Mouse (Mus musculus) lung, postnatal 25 days (tissue): ENCODE results near the gene Itga5.

Source experiments
- DNase-seq: peaks from one replicate; pipeline ENCODE4 v3.0.0; 2022; ENCODE audit warnings: low spot score

Itga5 gene

DNA sequence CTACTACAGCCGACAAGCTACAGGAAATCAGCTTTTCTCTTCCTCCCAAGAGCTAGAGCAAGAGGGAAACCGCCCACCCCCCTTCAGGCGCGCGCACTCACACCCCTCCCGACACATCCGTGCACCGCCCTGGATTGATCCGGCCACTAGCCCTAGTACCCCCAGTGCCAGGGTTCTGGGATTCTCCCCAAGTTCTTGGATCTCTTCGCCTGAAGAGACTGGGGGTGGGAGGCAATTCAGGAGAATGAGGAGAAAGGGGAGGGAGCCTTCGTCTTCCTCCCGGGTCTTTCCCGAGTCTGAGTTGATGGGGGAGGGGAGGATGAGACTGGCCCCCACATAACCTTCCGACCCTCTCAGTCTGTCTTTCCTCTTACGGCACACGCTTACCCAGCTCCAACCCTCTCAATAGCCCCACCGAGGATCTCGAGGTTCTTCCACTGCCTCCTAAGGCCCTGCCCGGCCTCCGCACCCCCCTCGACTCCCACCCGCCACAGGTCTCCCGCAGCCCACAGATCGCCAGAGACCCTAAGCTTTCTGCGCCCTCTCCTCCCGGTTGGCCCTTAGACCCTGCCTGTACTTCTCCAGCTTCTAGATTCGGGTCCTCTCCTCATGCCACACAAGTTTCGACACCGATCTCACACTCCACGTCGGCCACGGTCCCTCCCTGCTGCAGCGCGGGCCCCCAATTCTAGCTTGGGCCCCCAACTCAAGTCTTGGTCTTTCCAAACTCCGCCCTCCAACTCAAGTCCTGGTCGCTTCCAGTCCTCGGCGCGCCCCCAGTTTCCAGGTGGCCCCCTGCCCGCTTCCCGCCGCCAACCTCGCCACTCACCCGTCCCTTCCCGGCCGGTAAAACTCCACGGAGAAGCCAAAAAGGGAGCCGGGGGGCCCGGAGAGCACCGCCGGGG lies 840 bp downstream of the Itga5 start:
- DNase-seq = no peak

DNA sequence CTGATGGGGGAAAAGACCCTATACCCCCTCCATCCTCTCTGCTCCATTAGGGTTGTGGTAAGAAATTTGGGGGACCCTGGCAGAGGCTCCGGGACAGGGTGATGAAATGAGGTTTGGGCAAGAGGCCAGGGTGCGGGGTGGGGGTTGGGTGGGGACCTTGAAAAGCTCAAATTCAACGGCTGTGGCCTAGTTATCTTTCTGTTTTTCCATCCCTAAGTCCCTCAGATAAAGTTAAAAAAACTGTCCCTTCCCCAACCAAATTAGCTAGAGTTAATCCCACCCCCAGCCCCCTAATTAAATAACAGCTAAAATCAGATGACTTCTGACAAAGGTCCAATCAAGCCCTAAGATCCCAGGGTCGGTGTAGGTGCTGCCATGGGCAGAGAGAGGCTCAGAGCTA lies 1.8 kb downstream of the Itga5 start:
- DNase-seq = no peak

DNA sequence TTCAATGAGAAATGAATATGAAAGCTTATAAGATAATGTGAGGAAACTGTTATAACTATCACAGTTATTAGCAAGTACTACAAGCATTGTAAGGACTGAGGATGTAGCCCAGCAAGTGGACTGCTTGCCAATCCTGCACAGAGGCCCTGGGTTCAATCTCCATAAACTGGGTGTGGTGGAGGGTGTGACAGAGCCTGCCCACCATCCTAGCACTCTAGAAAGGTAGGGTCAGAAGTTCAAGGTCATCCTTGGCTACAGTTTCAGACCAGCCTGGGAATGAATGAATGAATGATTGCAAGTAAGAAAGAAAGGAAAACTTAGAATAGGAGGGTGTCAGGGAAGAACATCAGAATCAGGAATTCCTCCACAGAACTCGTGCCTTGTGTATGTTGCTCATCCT lies 2.8 kb downstream of the Itga5 start:
- DNase-seq = no peak

DNA sequence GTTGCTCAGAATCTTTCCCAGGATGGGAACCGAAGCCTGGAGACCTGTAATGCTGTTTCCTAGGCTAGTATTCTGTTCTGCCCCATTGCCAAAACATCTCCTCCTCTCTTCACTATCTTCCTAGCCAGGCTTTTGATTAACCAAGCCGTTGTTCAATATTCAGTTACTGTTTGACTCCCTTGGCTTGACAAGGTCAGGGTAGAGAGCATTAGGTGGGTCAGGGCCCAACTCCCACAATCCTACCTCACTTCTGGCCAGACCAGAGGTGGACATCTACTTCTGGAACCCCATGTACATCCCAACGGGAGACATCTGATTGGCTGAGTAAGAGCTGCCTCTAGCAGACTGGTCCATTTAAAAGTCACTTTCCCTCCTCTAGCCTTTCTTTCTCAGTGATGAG lies 3.6 kb downstream of the Itga5 start:
- no peak for DNase-seq

DNA sequence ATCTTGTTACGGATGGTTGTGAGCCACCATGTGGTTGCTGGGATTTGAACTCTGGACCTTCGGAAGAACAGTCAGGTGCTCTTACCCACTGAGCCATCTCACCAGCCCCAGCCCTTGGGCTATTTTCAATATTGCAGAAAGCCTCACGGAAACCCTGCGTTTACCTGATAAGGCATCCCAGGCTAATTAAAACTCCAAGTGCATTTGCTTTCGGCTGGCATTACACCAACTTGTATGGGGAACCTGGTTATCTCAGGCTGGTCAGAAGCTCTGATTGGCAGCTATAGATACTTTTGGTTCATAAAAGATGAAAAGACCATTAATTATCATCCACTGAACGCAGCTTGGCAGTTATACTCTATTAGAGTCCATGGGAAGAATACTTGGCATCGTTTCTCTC lies 4.2 kb downstream of the Itga5 start:
- no peak for DNase-seq

DNA sequence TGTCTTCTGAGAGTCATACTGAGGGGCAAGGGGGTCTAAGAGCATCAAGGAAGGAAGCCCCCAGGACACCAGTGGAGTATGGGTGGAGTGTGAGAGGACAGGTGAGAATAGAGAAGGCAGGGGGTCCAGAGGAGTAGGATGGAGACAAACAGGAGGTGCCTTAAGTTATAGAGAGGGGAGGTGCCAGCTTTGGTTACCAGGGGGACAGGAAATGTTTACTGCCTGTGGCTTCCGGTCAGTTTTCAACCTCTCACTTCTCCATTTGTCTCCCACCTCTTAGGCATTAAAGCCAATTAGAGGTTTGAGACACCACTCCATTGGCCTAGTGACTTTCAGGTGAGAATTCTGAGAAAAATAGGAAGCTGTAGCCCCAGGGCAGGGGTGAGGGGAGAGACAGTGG lies 5.3 kb downstream of the Itga5 start:
- no peak for DNase-seq

DNA sequence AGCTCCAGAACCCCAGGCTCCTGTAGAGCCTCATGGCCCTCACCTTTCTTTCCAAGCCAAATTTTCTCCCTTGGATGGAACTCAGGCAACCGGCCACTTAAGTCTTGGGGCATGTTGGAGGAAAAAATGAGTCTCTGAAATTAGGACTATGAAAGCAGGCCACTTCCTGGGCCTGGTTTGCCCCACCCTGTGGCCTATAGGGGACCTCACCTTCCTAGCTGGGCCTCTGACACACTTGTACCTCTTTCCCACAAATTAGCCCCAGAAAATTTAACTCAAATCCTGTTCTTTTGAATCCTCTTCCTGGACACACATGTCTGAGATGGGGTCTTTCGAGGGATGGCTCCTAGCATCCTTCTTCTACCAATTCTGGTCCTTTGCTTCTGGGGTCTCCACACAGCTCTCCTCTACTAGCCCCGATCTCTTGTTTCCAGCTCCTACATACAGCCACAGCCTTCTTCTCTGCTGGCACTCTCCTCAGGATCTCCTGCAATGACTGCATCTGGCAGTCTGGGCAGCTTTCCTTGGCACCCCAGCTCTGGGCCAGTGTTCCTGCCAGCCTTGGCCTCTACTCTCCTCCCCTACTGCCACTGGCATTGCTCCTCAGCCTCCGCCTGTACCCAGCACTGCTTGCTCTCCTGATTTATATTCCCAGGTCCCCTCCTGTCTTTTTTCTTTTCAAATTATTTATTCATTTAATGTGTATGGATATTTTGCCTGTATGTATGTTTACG lies 6.5 kb downstream of the Itga5 start:
- DNase-seq = no peak

DNA sequence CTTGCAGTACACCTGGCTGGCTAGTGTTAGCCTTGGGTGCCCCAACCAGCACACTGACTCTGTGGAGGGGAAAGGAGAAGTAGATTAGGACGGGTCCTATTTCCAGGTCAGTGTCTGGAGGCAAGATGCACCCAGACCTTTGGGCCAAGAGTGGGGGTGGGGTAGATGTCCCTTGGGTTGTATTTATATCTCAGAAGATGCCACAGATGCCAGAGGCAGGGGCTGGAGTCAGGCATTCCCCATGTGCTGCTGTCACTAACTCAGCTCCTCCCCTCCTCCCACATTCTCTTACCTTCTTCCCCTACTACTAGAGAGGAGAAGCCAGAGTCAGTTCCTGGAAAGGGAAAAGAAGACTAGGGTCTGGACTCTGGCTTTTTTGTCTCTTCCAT lies 7.4 kb downstream of the Itga5 start:
- DNase-seq = no peak

DNA sequence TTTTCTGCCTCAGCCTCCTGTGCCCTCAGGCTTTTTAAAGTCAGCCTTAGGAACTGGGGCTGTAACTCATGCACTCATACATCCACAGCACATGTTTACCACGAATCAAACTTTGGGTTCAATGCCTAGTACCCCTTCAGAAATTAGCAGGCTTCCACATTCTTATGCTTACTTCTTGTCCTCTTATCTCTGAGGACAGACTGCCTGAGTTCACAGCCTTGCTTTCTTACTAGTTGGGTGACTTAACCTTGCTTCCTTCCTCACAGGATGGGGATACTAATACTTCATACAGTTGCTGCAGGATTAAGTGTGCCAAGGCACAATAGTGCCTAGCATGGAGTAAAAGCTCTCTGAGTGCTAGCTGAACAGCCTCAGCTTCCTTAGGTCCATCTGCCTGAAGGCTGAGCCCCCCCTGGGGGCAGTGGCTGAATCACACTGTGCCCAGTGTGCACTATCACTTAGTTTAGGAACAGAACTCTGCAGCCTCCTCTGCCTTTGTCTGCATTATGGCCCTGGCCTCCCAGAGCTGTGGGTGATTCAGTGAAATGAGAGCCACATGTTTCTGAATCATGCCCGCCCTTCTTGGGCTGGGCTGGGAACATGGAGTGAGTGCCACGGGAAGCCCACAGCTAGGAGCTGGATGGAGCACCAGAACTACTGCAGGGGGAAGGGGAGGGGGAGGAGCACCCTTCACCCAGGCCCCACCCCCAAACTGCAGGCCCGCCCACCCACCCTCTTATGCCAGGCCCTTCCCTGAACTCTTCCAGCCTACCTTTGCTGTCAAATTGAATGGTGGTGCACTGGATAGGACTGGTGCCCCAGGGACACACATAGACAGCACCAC lies 8.1 kb downstream of the Itga5 start:
- no peak for DNase-seq

DNA sequence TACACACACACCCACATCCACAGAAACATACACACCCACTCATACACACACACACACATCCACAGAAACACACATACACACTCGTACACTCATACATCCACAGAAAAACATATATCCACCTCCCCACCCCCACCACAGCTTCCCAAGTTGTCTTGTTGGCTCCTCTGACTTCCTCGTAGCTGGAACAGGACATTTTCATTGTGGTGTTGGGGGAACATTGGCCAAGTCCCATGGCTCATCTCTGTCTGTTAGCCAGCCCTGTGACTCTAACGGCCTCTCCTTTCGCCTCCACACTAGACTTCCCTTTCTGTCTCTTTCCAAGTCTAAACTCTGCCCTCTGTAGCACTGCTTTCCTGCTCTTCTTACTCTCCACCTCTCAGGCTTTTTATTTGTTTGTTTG lies 8.7 kb downstream of the Itga5 start:
- DNase-seq = no peak

DNA sequence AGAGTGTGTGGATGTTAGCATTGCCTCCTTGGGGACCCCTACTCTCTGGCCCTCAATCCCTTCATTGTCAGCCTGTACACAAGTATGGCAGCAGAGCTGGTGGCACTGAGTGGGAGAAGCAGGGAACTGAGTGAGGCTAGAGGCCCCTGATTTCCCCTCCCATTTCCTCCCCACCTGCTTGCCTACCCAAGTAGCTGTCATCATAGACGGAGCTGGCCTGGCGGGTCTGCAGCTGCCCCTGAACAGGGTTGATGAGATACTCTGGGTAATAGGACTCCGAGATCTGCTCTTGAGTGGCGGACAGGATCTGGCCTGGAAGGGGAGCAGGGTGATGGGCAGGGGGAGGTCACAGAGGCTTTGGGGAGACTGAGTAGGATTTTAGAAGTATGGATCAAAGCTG lies 10.4 kb downstream of the Itga5 start:
- no peak for DNase-seq

DNA sequence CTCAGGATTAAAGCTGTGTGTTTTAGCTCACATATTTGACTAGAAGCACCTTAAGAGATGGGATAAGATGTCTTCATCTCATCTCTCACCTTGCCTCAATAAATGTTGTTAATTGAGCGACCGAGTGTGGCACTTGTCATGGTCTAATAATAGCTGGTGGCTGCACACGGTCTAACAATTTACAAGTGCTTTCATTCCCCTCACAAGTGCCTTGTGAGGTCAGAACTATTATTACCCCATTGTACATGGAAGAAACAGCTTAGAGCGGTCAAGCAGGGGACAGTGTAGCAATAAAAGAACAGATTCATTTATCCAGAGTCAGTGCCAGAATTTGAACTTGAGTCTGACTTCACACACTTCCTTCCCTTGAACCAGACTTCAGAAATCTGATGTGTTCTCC lies 11.1 kb downstream of the Itga5 start:
- DNase-seq = peak; percentile 39

DNA sequence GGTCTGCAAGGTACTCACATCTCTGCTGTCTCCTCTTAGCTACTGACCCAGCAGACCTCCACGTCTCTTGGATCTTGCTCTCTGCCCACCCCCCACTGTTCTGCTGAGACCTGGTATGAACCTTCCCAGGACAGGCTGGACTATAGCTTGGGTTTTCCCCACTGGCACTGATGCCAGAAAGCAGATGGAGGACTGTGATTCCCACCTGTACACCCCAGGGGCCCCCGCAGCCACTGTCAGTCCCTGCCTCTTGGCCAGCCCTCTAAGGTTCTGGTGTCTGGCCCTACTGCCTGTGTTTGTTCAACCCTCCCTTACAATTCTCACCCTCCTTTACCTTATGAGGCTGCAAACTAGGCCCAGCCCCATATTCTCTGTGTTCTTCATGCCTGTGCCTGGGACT lies 11.9 kb downstream of the Itga5 start:
- DNase-seq = no peak

DNA sequence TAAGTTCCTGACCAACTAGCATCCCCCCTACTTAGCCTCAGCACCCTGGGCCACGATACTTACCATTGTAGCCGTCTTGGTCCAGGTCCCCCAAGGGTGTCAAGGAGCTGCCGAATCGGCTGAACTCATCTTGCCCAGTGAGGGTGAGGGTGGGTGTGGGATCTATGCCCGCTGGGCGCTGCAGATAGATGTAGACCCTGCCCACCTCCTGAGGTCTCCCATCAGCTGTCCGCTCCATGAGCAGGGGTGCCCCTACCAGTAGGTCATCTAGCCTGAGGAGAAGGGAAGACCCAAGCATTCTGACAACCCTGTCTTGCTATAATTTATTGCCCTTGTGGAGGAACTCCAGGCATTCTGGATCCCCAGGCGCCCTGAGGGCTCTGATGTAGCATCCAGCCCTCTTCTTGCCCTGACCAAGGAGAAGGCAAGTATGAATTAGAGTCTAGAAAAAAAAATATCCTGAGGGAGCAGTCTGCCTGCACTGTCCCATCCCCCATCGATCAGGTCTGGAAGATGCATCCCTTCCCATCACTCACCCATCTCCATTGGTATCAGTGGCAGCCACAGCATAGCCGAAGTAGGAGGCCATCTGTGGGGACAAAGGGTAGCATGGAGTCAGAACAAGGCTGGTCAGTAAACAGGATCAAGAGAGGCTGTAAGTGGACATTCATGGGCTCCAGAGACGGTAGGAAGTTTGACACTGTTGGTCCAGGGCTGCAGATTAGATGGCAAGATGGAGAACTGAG lies 12.9 kb downstream of the Itga5 start:
- DNase-seq = no peak

DNA sequence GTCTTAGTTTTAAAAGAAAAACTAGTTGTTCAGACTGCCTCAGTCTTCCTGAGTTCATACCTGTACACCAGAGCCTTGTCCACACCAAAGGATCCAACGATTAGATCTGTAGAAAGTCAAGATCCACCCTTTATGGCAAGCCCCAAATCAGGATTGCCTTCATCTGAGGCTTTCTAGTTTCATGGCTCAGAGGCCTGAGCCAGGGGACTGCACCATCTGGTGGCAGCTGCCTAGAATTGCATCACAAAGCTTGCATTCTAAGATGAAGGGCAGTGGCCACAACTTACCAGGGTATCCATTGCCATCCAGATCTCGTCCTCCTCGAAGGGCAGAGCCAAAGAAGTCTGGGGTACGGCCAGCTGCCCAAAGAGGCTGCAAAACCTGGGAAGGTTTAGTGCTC lies 13.7 kb downstream of the Itga5 start:
- DNase-seq = peak; percentile 48

DNA sequence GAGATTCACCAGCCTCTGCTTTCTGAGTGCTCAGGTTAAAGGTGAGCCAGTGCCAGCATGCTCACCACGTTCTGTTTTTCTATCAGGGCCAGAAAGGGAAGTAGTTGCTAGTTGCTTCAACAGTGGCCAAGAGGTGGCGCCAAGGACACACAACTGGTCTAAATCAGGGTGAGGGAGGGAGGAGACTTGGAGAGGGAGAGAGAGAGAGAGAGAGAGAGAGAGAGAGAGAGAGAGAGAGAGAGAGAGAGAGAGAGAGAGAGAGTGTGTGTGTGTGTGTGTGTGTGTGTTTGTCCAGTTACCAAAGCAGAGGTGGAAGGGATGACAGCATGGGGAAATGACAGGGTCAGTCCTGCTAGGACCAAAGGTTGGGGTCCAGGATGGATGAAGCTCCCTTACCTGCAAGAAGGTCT lies 19.3 kb downstream of the Itga5 start:
- peak; percentile 78 for DNase-seq

DNA sequence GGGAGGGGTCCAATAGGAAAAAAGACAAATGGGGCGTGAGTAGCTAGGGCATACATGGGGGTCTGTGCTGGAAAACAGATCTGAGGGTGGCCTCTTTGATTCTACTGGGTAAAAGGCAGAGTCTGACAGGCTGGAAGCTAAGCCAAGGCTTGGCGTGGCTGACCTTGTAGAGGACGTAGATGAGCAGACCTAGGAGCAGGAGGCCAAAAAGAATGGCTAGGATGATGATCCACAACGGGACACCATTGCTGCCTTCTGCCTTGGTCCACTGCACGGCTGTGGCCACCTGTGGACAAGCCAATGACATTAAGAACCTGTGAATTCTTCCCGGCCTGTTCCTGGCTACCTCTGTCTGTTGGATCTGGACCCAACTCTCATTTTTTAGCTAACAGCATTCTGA lies 20.8 kb downstream of the Itga5 start:
- no peak for DNase-seq

DNA sequence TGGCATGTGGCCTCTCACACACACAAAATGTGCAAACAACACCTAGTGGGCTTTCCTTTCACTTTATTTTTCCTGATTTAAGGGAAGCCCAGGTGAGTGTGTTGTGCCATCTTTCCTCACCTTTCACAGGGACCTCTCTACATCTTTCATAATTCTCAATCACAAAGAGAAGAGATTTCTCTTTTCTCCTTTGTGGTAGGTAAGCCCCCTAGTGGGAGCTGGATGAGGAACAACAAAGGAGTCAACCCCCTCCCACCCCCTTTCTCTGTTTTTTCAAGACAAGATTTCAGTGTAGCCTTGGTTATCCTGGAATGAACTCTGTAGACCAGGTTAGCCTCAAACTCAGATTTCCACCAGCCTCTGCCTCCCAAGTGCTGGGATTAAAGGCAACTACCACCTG lies 23.0 kb downstream of the Itga5 start:
- DNase-seq = no peak

DNA sequence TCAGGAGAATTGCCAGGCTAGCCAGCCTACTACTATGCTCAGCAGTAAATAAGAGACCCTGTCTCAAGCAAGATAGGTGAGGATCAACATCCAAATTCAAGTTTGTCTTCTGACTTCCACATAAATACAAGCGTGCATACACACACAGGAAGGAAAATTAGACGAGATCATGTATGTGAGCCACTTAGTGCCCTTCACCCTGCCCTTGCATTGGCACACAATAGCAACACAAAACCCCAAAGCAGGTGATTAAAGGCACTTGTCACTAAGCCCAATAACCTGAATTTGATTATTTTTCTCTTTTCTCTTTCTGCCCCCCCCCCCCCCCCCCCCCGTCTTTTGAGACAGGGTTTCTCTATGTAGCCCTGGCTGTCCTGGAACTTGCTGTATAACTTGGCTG lies 23.6 kb downstream of the Itga5 start:
- DNase-seq = no peak

DNA sequence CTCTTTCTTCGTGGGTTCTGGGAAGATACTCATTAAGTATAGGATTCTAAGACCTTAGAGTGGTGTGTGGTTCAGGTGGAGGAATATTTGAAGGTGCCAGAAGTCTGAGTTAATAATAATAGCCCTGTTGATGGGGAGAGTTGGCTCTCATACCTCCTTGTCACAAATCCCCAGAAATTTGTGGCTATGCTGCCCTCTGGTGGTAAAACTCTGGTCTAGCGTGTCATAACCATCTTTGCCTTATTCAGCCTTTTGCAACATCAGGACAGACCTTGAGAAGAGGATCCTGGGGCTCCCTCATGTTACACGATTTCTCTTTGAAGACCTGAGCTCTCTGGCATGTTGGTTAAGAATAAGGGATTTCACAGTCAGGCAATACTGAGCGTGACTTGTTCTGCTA lies 24.1 kb downstream of the Itga5 start:
- peak; percentile 81 for DNase-seq

DNA sequence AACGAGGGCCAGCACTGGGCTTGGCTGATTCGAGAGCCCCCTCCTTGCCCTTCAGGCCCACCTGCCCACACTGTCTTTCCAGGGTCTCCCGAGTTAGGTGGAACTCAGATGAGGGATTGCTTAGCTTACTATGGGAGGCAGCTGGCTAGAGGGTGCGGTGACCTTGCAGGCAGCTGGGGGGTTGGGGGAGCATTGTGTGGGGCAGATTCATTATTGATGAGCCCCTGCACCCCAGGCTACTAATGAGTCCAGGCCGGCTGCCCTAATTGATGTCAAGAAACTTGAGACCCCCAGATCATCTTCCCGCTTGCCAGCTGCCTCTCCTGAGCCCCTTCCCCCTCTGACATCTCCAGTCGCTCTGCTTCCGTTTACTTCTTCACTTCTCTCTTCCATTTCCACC lies 25.0 kb downstream of the Itga5 start:
- DNase-seq = no peak

DNA sequence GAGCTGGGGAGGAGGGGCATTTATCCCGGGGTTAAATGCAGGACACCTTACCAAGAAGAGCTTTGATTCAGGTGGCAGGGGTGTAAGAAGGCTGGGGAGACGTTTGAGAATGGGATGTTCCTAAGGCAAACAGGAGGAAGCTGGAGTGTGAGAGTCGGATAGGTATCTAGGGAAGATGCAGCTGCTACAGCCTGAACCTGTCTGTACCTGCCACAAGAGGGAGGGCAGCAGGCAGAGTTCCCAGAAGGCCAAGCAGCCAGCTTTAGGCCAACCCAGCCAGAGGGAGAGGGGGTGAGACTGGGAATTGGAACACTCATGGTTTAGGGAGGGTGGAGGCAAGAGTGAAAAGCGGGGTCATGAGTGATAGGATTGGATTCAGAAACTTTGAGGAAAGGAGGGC lies 25.8 kb downstream of the Itga5 start:
- DNase-seq = no peak
